Mouse (Mus musculus) left cerebral cortex, adult 9 months (tissue): ENCODE data around the gene Skap1.

Experiments
- DNase-seq, 2 experiments: peaks; one replicate each; pipeline ENCODE4 v3.0.0; 2022; ENCODE audit warnings: low spot score in 2 of 2

Skap1 gene

GRCm38 (mm10) chr11:96465426-96466056 is 1.1 kb downstream of the Skap1 start:
- DNase-seq = peak; percentile 20 to 40

DNA sequence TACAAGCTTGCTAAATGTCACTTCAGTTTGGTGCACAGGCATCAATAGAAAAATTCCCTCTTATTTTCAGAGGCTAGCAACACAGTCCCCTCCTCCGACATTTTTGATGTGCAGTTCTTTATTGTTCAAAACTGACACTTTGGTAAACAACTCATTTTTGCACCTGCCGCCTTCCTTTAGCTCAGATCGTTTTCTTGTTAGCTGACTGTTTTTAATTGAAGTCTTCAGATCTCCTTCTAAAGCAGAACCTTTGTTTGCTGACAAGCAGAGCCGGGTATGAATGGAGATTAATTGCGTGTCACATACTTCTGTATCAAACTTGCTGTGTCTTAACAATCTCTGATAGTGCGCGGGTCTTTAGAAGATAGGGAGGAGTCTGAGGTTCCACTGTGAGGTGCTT is 2.0 kb downstream of the Skap1 start:
- no peak for DNase-seq

GRCm38 (mm10) chr11:96466987-96467386 is 2.6 kb downstream of the Skap1 start:
- peak in 1 of 2 experiments; percentile 21 for DNase-seq

- DNase-seq = no peak
Measured at GRCm38 (mm10) chr11:96468048-96468745, 3.8 kb downstream of the Skap1 start.

DNA sequence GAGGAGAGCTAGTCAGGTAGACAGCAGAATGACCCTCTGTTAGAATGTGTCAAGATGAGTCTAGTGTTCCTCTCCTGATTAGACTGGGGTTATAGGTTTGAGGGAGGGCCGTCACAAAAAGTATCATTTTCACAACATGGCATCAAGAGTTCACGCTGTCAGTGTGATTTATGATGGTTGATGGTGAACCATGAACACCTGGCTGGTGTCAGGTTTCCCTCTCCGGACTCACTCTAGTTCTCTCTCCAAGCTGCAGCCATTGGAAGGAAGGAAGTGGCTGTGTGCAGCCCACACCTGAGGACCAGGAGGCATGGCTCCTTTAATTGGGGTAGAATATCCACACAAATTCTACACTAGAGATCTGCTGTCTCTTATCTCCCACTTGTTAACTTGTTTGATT is 18.3 kb downstream of the Skap1 start:
- DNase-seq = no peak

GRCm38 (mm10) chr11:96483179-96483578 is 18.8 kb downstream of the Skap1 start:
- DNase-seq = no peak

GRCm38 (mm10) chr11:96498481-96498880 is 34.1 kb downstream of the Skap1 start:
- no peak for DNase-seq

DNA sequence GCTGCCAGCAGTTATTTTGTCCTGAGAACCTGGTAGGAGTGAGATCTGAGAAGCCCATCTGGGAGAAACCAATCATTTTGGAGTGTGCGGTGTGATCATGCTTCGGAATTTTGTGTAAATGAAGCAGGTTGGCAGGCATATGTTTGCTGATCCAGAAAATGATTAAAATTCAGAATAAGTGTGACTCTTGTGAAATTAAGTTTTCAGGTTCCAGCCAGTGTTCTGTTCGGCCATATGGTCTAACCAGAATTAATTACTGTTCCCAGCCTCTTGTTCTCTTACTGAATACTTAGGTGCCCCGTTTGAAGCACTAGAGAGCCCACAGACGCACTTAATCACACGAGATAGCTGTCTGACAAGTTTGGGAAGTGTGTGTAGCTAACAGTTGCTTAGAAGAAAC is 36.6 kb downstream of the Skap1 start:
- peak in 1 of 2 experiments; percentile 22 for DNase-seq

DNA sequence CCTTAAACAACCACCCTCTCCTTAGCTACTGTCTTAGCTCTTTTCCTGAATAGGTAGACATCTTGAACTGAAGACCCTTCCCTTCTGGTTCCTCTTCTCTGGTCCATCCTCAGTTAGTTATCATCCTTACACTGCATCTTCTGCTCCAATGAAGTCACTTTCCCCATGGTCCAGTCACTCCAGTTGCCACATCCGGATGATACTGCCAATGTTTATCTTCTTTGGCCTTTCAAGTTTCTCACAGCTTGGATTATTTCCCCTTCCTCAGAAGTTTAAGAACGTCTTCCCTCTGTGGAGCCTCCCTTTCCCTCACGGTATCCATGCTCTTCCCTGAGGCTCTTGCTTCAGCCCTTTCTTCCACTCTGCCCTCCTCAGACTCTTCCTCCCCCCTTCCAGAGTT is 38.6 kb downstream of the Skap1 start:
- no peak for DNase-seq

DNA sequence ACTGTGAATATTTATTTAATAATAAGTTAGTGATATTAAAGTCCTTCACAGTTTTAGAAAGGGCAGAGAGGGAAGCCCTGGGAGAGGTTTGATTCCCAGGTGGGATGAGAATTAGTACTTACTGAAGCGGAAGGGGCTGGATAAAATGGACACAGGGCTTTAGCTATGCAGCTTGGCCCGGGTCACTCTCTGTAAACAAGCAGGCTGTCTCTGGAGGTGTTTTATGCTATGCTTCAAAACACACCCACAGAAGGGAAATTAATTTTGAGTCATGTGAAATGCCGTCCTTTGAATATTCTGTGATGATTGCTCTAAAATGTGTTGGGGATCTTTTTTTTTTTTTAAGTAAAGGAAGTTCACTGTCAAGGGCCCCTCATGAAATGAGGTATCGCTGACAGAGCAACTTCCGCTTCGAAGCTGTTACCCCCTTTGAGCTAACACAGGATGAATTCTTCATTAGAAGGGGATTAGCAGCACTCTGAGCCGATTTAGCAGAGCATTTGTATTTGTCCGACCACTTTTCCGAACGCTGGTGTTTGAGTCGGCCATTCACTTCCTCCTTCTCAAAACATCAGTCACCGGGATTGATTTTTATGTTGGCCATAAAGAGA is 40.2 kb downstream of the Skap1 start:
- no peak for DNase-seq

DNA sequence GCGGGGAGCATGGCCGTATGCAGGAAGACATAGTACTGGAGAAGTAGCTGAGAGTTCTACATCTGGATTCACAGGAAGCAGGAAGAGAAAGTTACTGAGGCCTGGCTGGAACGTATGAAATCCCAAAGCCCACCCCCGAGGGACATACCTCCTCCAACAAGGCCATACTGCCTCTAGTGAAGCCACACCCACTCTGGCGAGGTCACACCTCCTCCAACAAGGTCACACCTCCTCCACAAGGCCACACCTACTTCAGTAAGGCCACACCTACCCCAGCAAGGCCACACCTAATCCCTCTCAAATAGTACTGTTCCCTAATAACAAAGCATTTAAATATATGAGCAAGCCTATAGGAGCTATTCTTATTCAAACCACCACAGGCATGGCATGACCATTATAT is 41.4 kb downstream of the Skap1 start:
- no peak for DNase-seq

GRCm38 (mm10) chr11:96515164-96515563 is 50.8 kb downstream of the Skap1 start:
- no peak for DNase-seq

- no peak for DNase-seq
Measured at GRCm38 (mm10) chr11:96524541-96524940, 60.1 kb downstream of the Skap1 start.

DNA sequence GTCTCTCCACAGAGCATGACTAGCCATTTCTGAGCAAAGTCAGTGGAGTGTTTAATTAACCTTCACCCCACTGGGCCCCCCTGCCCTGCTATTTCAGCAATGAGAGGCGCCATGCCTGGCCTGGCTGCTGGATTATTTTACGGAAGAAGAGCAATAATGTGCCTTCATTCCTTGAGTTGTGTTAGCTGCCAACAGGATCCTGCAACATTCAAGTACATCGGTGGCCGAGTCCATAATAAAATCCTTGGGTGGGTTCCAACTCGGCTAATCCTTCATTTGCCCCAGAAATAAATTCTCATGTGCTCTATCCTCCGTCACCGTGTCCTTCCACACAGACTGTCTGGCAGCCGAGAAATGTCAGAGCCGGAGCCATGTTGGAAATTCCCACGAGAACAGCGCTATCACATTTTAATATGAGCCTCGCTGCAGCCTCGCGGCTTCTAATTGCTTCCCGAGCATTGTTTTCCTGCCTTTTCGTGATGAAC is 61.8 kb downstream of the Skap1 start:
- no peak for DNase-seq

- DNase-seq = no peak
Measured at GRCm38 (mm10) chr11:96531757-96532433, 67.5 kb downstream of the Skap1 start.

DNA sequence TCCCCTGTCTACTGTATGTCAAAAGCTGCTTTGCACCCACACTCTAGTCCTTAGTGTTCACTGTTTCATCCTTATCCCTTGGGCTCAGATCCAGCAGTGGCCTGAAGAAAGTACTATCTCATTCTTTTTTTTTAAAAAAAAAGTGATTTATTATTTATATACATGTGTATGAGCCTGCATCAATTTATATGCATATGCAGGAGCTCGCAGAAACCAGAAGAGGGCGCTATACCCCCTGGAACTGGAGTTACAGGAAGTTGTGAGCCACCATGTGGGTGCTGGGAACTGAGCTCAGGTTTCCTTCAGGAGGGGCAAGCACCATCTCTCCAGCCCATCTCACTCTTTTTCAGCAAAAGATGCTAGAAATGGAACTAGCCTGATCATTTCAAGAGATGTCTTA is 70.1 kb downstream of the Skap1 start:
- no peak for DNase-seq

- DNase-seq = peak; percentile 10 to 13
Measured at GRCm38 (mm10) chr11:96536146-96536545, 71.8 kb downstream of the Skap1 start.

DNA sequence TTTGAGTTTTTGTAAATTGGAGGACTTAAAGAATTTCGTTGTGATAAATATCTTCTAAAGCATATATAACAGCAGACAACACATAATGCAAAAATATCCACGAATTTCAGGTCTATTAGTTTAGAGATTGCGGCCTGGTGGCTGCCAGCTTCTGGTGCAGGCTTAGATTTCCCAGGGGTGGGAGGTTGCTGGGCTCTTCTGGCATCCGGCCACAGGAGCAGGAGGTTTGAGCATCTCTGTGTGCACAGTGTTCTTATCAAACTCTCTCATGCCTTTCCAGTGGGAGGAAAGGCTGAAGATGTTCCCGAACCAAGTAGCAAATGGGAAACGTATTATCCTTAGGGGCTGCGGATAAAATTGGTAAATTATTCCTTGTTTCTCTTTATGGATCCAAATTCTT is 77.6 kb downstream of the Skap1 start:
- no peak for DNase-seq

GRCm38 (mm10) chr11:96542561-96542960 is 78.2 kb downstream of the Skap1 start:
- DNase-seq = no peak

- DNase-seq = no peak
Measured at GRCm38 (mm10) chr11:96546428-96546827, 82.0 kb downstream of the Skap1 start.

DNA sequence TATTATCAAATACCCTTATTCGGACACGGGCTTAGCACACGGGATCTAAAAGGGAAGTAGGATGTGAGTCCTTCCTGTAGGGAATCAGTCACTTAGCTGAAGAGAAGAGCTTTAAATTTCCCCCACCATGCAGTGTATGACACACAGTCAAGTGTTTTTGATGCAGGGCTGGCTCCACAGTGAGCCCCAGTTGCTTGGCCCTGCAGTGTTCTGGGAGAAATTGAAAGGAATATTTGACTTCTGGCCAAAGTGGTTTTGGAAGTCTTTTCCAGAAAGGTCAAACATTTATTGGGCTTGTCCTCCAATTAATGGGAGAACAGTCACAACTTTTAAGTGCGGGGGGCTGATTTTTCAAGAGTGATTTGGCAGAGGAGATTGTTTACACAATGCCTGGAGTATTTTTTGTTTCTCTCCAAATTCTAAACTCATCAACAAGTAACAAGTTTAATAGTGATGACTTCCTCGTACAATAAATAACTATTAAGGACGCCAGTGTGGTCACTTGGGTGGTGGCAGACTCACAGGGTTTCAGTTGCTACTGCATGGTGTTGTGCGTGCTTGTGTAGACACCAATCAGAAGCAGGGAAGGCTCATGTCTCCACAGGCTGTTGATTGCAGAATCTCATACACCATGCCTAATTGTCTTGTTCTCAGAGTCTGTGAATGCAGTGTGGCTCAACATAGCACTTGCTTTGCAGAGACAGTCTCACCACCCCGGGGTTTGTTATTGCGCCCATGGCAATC is 86.7 kb downstream of the Skap1 start:
- DNase-seq = no peak

DNA sequence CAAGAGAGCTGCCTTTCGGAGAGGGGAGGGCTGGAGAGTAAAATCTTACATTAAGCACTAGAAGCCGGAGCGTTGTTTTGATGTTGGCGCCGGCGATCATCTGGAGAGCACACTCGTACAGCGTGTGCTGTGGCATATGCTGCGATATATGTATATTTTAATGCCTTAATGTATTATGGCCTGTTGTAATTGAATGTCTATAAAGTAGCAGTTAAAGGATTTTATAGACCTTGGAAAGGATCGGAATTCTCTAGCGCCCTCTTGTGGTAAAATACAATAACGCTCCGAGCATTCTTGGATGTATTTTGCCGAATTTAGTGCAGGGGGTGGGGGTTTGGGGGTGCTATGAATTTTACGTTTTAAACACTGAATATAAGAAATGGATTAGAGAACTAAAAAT is 88.7 kb downstream of the Skap1 start:
- DNase-seq = peak in 1 of 2 experiments; percentile 24
